Mouse (Mus musculus) right cerebral cortex, adult 18-20 months (tissue): ENCODE data around the gene Zbtb37.
"Not testable (repeated sequence)": the region's sequence is repeated elsewhere in the genome, so short reads cannot be mapped to it uniquely, and the experiment has no call there.

Experiments used
- DNase-seq: peaks from one replicate; pipeline ENCODE4 v3.0.0; 2022; ENCODE audit warnings: mixed read lengths

Zbtb37 gene

DNA sequence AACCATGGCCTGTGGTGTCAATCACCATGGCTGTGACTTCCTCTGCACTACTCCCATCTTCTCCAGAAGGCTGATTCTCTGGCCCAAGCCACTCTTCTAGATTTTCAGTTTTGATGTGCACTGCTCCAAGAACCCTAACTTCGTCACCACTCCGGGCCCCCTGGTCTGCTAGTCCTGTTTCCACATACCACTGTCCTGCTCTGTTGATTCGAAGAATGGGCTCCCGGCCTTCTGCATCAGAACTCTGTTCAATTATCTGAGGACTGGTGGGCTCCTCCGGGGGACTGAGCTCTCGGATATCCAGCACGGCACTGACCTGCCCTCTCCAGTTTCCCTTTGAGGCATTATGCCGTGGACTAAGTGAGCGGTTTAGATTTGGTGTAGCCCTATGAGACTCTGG is 2.8 kb downstream of the Zbtb37 start:
- DNase-seq: no peak

DNA sequence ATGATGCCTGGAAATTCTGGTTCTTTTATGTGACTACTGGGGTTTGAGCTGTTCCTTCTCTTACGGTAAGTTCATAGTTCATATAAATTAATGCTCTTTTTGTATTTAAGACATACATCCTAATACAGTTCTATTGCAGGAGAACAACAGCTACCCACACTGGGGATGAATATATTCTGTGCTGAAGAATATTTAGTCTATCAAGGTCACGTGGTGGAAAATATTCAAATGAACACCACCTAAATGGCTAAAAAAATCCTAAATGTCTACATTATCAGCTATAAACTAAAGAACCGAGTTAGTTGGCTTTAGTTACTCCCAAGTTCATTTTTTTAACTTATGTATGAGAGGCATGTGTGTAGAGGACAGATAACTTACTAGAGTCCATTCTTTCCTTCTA is 4.6 kb downstream of the Zbtb37 start:
- DNase-seq: no peak

DNA sequence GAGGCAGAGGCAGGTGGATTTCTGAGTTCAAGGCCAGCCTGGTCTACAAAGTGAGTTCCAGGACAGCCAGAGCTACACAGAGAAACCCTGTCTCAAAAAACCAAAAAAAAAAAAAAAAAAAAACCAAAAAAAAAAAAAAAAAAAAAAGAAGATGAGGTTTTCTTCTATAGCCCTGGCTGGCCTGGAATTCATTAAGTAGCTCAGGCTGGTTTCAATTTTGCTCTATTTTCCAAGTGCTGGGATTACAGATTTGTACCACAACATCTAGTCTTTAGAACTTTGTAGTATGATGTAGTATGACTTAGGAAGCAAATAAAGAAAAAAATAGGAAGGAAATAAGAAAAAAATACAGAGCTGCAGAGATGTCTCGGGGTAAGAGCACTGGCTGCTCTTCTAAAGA is 6.2 kb downstream of the Zbtb37 start:
- DNase-seq: not testable (repeated sequence)

DNA sequence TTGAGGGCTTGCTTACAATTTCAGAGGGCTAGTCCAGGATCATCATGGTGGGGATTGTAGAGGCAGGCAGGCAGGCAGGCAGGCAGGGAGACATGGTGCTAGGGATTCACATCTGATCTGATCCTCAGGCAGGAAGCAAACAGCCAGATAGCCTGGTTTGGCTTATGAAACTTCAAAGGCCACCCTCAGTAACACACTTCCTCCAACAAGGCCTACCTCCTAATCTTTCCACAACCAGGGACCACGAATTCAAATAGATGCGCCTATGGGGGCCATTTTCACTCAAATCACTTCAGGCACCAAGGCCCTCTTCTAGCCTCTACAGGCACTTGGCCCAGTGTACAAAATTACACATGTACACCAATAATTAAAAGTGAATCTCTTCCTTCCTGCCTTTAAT is 7.5 kb downstream of the Zbtb37 start:
- DNase-seq: no peak

GRCm38 (mm10) chr1:161025410-161026210 is 9.0 kb downstream of the Zbtb37 start:
- DNase-seq: no peak

DNA sequence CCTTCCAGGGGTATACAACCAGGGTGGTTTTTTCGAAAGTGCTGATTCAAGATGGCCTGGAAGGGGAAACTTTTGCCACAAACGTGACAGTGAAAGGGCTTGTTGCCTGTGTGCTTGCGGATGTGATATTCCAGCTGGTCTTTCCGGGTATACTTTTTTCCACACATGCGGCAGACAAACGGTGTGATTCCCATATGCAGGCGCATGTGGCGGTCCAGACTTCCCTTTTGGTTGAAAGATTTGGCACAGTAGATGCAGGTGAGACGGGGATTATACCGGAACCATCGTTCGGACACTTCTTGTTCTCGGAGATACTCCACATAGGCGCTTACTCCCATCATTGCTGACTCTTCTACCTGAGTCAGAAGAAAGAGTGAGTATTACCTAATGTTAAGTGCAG is 14.6 kb downstream of the Zbtb37 start:
- DNase-seq: no peak

GRCm38 (mm10) chr1:161016378-161016777 is 18.3 kb downstream of the Zbtb37 start:
- DNase-seq: no peak

- DNase-seq: no peak
Measured at GRCm38 (mm10) chr1:161010436-161010835, 24.2 kb downstream of the Zbtb37 start.

- no peak for DNase-seq
Measured at GRCm38 (mm10) chr1:161008038-161008437, 26.6 kb downstream of the Zbtb37 start.

GRCm38 (mm10) chr1:161006471-161006870 is 28.2 kb downstream of the Zbtb37 start:
- DNase-seq: no peak

- DNase-seq: no peak
Measured at GRCm38 (mm10) chr1:161005526-161005925, 29.1 kb downstream of the Zbtb37 start.

- DNase-seq: no peak
Measured at GRCm38 (mm10) chr1:161004942-161005341, 29.7 kb downstream of the Zbtb37 start.

DNA sequence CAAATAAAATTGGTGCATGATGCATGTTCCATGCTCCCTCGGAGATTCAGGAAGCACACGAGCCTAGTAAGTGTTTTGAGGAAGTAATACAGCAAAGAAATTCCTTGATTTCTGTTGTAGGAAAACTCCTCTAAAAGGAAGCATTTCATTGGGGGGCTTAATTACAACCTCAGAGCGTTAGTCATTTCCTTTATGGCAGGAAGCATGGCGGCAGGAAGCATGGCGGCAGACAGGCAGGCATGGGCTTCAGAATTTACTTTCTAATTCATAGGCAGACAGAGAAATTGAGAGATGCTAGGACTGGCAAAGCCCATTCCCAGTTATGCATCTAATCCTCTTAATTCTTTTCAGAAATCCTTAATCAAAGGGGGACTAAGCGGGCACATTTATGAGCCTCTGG is 40.8 kb downstream of the Zbtb37 start:
- no peak for DNase-seq

DNA sequence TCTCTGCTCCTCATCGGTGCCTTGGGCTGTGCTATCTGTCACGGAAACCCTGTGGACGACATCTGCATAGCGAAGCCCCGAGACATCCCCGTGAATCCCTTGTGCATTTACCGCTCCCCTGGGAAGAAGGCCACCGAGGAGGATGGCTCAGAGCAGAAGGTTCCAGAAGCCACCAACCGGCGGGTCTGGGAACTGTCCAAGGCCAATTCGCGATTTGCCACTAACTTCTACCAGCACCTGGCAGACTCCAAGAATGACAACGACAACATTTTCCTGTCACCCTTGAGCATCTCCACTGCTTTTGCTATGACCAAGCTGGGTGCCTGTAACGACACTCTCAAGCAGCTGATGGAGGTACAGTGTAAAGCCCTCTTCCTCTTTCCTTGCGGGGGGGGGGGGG is 45.3 kb downstream of the Zbtb37 start:
- no peak for DNase-seq

- DNase-seq: no peak
Measured at GRCm38 (mm10) chr1:160986881-160987635, 47.6 kb downstream of the Zbtb37 start.

- DNase-seq: no peak
Measured at GRCm38 (mm10) chr1:160985477-160985876, 49.2 kb downstream of the Zbtb37 start.

DNA sequence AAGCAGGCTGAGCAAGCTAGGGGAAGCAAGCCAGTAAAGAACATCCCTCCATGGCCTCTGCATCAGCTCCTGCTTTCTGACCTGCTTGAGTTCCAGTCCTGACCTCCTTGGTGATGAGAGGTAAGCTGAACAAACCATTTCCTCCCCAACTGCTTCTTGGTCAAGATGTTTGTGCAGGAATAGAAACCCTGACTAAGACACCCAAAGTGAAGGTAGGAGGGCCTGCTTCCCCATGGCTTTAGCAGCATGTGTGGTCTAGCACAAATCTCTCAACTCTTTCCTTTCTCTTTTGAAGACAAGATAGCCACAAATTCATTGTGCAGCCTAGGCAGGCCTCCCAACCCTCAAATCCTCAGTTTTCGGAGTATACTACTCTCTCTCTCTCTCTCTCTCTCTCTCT is 49.9 kb downstream of the Zbtb37 start:
- DNase-seq: not testable (repeated sequence)

DNA sequence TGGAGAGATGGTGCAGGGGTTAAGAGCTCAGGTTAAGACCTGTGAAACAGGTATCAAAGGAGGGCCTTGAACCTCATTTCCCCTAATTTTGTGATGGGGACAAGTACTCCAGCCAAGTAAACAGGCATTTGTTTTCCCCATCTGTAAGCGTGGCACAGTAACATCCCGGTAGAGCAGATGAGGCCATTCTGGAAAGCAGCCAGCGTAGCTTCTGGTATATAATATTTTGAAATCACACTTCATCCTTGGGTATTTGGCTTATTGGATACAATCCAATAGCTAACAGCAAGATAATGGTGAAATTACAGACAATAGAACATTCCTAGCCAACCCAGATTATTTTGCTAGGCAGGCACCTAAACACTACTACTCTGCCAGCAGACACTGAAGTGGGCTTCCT is 51.8 kb downstream of the Zbtb37 start:
- no peak for DNase-seq

- no peak for DNase-seq
Measured at GRCm38 (mm10) chr1:160981337-160981736, 53.3 kb downstream of the Zbtb37 start.

GRCm38 (mm10) chr1:160980537-160981234 is 54.0 kb downstream of the Zbtb37 start:
- DNase-seq: no peak

- DNase-seq: no peak
Measured at GRCm38 (mm10) chr1:160980021-160980420, 54.6 kb downstream of the Zbtb37 start.

DNA sequence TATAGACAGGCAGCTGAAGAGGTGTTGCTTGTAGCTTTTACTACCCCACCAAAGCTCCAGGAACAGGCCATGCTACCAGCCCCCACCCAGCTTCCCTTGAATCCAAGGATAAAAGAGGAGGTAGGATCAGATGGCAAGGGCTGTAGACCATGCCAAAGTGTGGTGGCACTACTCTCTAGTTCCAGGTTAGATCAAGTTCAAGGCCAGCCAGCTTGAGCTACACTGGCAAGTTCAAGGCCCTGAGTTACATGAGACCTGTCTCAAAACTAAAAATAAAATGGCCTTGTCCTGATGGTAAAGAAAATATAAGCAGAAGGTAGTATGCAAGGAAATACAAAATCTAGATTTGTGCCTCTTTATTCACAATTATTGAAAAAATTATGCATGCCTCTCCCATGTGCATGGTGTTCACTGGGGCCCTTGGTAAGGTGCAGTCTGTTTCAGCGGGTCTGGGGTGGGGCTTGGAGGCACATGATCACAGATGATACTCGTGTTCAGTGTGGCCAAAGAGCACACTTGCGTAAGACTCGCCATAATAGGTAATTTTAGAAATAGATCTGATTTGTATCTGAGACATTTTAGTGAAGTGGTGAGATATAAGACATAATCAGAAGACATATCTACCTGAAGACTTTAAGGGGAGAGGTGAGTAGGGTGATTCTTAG is 56.4 kb downstream of the Zbtb37 start, which contains the start of gene Serpinc1:
Gene Serpinc1 (plus strand): TSS at position 515 of the 665 bp plus-strand sequence.
- no peak for DNase-seq

- no peak for DNase-seq
Measured at GRCm38 (mm10) chr1:160968643-160969042, 66.0 kb downstream of the Zbtb37 start.
